Mouse (Mus musculus) heart, embryonic 16.5 days (tissue): Measurements from ENCODE around the gene Sfxn4. TPM values are rescaled to one million over a fixed set of nuclear protein-coding genes. Genes with fewer than 3 reads are reported as not detected.

Experiments
- ATAC-seq: fragments of 200-750 bp; cut with Nextera tagmentation; replicated peaks from 2 replicates; pipeline ENCODE4 v1.8.0; 2017; ENCODE audit warnings: moderate number of reproducible peaks; ENCODE audit not compliant: insufficient read depth, low FRiP score; ENCODE audit errors: extremely low read depth
- H3K27ac ChIP-seq: fragments of 300-500 bp; sonication (generic); 2 replicates; pipeline ENCODE4 v1.5.1; 2014; ENCODE audit warnings: mild to moderate bottlenecking, low read length, control low read depth, moderate library complexity
- H3K27me3 ChIP-seq: fragments of 300-500 bp; sonication (generic); 2 replicates; pipeline ENCODE4 v1.6.1; 2014; ENCODE audit warnings: low read length, mixed read lengths; ENCODE audit not compliant: control insufficient read depth, insufficient read depth
- H3K36me3 ChIP-seq: fragments of 300-500 bp; sonication (generic); 2 replicates; pipeline ENCODE4 v1.6.1; 2014; ENCODE audit not compliant: control insufficient read depth, insufficient read depth
- H3K4me1 ChIP-seq: fragments of 300-500 bp; sonication (generic); 2 replicates; pipeline ENCODE4 v1.6.1; 2014; ENCODE audit warnings: low read length, mixed read lengths; ENCODE audit not compliant: control insufficient read depth, insufficient read depth
- H3K4me2 ChIP-seq: fragments of 300-500 bp; sonication (generic); 2 replicates; pipeline ENCODE4 v1.6.1; 2014; ENCODE audit warnings: low read depth, mild to moderate bottlenecking, control low read depth, low read length
- H3K4me3 ChIP-seq: fragments of 300-500 bp; sonication (generic); 2 replicates; pipeline ENCODE4 v1.5.1; 2014; ENCODE audit warnings: mild to moderate bottlenecking, control low read depth, low read length
- H3K9ac ChIP-seq: fragments of 300-500 bp; sonication (generic); 2 replicates; pipeline ENCODE4 v1.6.1; 2014; ENCODE audit warnings: low read length, control low read depth
- H3K9me3 ChIP-seq: fragments of 300-500 bp; sonication (generic); replicated peaks from 2 replicates; pipeline ENCODE4 v1.6.1; 2016; ENCODE audit warnings: low read length; ENCODE audit not compliant: control insufficient read depth
- WGBS: fragments of 180-500 bp; shearing (Covaris S2); extraction: QIAGEN DNeasy Blood & Tissue Kit; methylation state at CpG from one replicate; pipeline ENCODE4 v1.1.7; 2014; 5-methylcytosine and 5-hydroxymethylcytosine counted together
- polyA plus RNA-seq: library from polyadenylated mRNA; unstranded; fragments of >200 nt; fragmentation: Nextera tagmentation; extraction: Ambion mirVana; gene quantifications from 2 replicates; pipeline ENCODE4 v1.2.1, GENCODE M21; 2015

Sfxn4 gene
- polyA plus RNA-seq, 1 experiment from 2014 or later: 8.2 TPM

DNA sequence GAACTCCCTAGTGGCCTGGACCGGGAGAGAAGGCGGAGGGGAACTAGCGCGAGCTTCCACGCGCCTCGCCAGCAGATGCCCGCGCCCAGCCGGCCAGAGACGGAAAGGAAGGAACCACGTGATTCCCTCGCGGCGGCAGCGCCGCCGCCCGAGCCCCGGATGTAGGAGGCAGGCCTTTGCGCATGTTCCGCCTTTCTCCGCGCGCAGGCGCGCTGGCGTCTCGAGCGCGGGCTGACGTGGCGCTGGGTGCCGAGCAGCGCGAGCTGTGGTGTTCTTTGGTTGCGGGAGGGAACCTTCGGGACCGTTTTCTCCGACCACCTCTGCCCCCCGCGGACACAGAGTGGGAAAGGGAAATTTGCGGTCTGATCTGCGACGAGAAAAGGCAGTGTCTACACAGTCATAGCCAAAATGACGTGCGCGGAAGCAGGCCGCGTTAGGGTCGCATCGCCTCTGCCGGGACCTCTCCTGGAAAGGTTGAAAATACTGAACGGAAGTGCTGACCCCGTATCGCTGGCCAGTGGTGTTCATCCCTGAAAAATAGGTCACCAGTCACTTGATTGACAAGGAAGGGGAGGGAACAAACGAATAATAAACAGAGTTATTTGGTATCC, 70.6 kb downstream of the Sfxn4 start, which contains the start of gene Eif3a:
TSS of gene Eif3a (minus strand) at position 108 of the 611 bp plus-strand sequence.
- peak within 1 kb of the TSS; percentile 81 for H3K4me3 ChIP-seq
- ATAC-seq: peak; percentile 92
- no peaks in the 10 kb centered on the region for H3K36me3 ChIP-seq
- no peaks in the 10 kb centered on the region for H3K9me3 ChIP-seq
- H3K27me3 ChIP-seq: no peaks in the 10 kb centered on the region
- H3K4me1 ChIP-seq: peaks cover 20% of the 10 kb centered on the region
- WGBS: under 1% methylated on average over 56 of the region's 57 CpGs
- peak within 1 kb of the TSS; percentile 95 for H3K9ac ChIP-seq
- H3K4me2 ChIP-seq: peak within 1 kb of the TSS; percentile 71
- peak within 1 kb of the TSS; percentile 99 for H3K27ac ChIP-seq

GRCm38 (mm10) chr19:60789919-60790506, 71.3 kb downstream of the Sfxn4 start:
- H3K4me2 ChIP-seq: peak overlapping the region; percentile 71
- ATAC-seq: peak; percentile 56
- WGBS: under 1% methylated on average over 60 of the region's 60 CpGs

DNA sequence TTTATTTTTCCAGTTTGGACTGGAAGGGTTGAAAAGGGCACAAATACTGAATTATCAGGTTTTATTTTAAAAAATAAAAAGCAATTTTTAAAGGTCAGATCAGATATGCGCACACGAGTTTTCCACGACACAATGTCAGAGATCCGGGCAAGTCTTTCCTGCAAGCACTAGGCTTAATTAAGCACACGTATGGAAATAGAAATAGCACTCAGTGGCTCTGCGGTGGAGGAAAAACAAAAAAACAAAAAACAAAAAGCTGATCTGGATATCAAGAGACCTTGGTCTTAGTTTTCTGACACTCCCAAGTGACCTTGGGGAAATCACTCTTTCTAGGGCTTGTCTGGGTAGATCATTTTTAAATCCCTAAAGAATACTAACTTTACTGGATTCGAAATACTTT, 71.8 kb downstream of the Sfxn4 start:
- H3K36me3 ChIP-seq: no peaks in the 10 kb centered on the region
- peak overlapping the region; percentile 99 for H3K27ac ChIP-seq
- peaks cover 20% of the 10 kb centered on the region for H3K4me1 ChIP-seq
- 1% methylated on average over 7 of the region's 7 CpGs for WGBS
- peak overlapping the region; percentile 95 for H3K9ac ChIP-seq
- ATAC-seq: no peak
- no peaks in the 10 kb centered on the region for H3K9me3 ChIP-seq
- peak overlapping the region; percentile 71 for H3K4me2 ChIP-seq
- H3K4me3 ChIP-seq: peak overlapping the region; percentile 81
- no peaks in the 10 kb centered on the region for H3K27me3 ChIP-seq

More at GRCm38 (mm10) chr19:60789919-60790506, 71.3 kb downstream of the Sfxn4 start:
- Histone ChIP-seq H3K9ac (peak overlapping the region; percentile 95), H3K27me3 (no peaks in the 10 kb centered on the region), H3K27ac (peak overlapping the region; percentile 99), H3K9me3 (no peaks in the 10 kb centered on the region), H3K36me3 (no peaks in the 10 kb centered on the region), H3K4me3 (peak overlapping the region; percentile 81), H3K4me1 (peaks cover 20% of the 10 kb centered on the region)

GRCm38 (mm10) chr19:60788214-60788960, 72.9 kb downstream of the Sfxn4 start:
- H3K36me3 ChIP-seq: no peaks in the 10 kb centered on the region
- no peaks in the 10 kb centered on the region for H3K9me3 ChIP-seq
- 33% methylated on average over 6 of the region's 6 CpGs for WGBS
- no peak for ATAC-seq
- peaks cover 20% of the 10 kb centered on the region for H3K4me1 ChIP-seq
- peak overlapping the region; percentile 76 for H3K4me2 ChIP-seq
- peak overlapping the region; percentile 42 for H3K4me3 ChIP-seq
- no peaks in the 10 kb centered on the region for H3K27me3 ChIP-seq
- peak overlapping the region; percentile 95 for H3K9ac ChIP-seq
- H3K27ac ChIP-seq: no peak overlapping the region

DNA sequence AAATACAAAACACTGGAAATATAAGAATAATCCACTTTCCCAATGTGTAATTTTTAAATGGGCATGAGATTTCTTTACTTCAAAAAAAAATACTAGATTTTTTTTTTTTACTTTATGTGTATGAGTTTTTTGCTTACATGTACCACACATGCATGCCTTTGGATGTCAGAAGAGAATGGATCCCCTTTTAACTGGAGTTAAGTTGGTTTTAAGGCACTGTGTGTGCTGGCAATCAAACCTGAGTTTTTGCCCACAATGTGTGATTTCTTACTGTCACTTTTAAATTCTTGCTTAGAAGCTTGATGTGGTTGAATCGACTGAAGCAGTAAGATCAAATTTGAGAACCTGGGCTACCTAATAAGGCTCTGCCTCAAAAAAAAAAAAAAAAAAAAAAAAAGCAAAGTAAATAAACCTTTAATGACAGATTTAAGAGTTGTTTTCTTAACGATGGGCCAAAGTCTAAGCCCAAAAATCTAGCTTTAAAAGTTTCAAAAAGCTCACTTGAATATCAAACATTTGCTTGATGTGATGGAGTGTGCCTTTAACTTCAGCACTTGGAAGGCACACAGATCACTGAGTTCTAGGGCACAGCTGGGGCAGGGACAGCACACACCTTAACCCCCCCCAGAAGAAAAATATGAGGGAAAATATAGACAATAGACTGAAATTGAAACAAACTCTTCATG, 73.7 kb downstream of the Sfxn4 start:
- H3K9ac ChIP-seq: peak overlapping the region; percentile 26; the same call in 1 of the 2 replicates
- peaks cover 22% of the 10 kb centered on the region for H3K4me1 ChIP-seq
- H3K9me3 ChIP-seq: no peaks in the 10 kb centered on the region
- H3K4me2 ChIP-seq: peak overlapping the region; percentile 47; the same call in 1 of the 2 replicates
- H3K4me3 ChIP-seq: 0 out of 2 replicates have a peak overlapping the region, but pooled peaks have one; percentile 5
- ATAC-seq: no peak
- no peak overlapping the region for H3K27ac ChIP-seq
- 40% methylated on average over 2 of the region's 2 CpGs for WGBS
- H3K36me3 ChIP-seq: no peaks in the 10 kb centered on the region
- no peaks in the 10 kb centered on the region for H3K27me3 ChIP-seq

Other genes with a start within 250 kb of the Sfxn4 start
- 0.76 and 1.1 TPM in 2 replicates for gene Nanos1, start 105.5 kb downstream of the Sfxn4 start, polyA plus RNA-seq
- gene Eif3a, start 70.8 kb downstream of the Sfxn4 start, polyA plus RNA-seq: 102 and 110 TPM in 2 replicates
- gene Fam45a, start 49.9 kb downstream of the Sfxn4 start, polyA plus RNA-seq: 18.0 and 22.7 TPM in 2 replicates
- 202 and 217 TPM in 2 replicates for gene Prdx3, start 13.1 kb upstream of the Sfxn4 start, polyA plus RNA-seq
- 3.5 and 3.6 TPM in 2 replicates for gene Grk5, start 28.3 kb upstream of the Sfxn4 start, polyA plus RNA-seq